Mouse (Mus musculus) stomach, postnatal 0 days (tissue): ENCODE results near the gene Ints6l.
"Not testable (repeated sequence)": the region's sequence is repeated elsewhere in the genome, so short reads cannot be mapped to it uniquely, and the experiment has no call there.

ENCODE experiments used
- CTCF ChIP-seq: IDR thresholded peaks from 2 replicates; pipeline ENCODE4 v1.5.1; 2016; ENCODE audit warnings: antibody characterized with exemption, low read depth, mild to moderate bottlenecking, moderate library complexity
- EP300 ChIP-seq: optimal IDR thresholded peaks from 2 replicates; pipeline ENCODE3; 2016; ENCODE audit warnings: antibody characterized with exemption

- TF ChIP-seq EP300, CTCF: not testable (repeated sequence)
These were observed 69.8 kb downstream of the Ints6l start, which contains the start of gene Gm10477 for GRCm38 (mm10) chrX:56524442-56524841.
